16 mouse cellular contexts compared by ENCODE assay signal in the genomic region with DNA sequence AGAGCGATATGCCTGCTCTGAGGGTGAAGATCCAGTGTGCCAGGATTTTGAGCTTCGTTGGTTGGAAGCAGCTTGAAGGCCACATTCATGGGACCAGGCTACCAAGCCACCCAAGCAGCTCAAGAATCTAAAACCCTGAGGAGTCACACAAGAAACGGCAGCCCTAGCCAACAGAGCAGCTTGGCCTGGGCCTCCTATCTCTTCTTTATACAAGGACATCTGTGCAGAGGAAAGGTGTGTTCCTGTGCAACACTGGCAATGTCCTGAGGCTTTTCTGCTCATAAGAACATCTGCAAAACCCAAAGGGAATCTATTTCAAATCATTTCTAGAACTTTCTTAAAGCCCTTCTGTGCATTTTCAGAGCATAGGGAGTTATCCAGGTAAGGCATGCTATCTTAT.
"Had no signal": no experiment of that assay in that cellular context is flagged by ENCODE, and none has a peak within 500 bp of the region (broad histone marks: within the 10 kb centered on the region; RNA-seq: fewer than 3 reads in every experiment).

No protein-coding gene starts in this region.

- H3K27me3 ChIP-seq: limb, embryonic 12.5 days; lung, embryonic 15.5 days; midbrain, embryonic 15.5 days; neural tube, embryonic 12.5 days; stomach, embryonic 15.5 days had no signal

- DNase-seq: kidney, adult 11 months; kidney, adult 9 months; kidney, postnatal 36 days; layer of hippocampus, adult 9-11 months; layer of hippocampus, postnatal 36 days; lung, postnatal 14 days; retina, postnatal 1 day; right cerebral cortex, postnatal 14 days; thymus, postnatal 36 days had no signal

- H3K4me1 ChIP-seq: limb, embryonic 12.5 days; lung, embryonic 15.5 days; midbrain, embryonic 15.5 days; neural tube, embryonic 12.5 days; stomach, embryonic 15.5 days had no signal

- H3K4me3 ChIP-seq: limb, embryonic 12.5 days; lung, embryonic 15.5 days; midbrain, embryonic 15.5 days; neural tube, embryonic 12.5 days; stomach, embryonic 15.5 days had no signal

- H3K9me3 ChIP-seq: lung, embryonic 15.5 days; midbrain, embryonic 15.5 days; neural tube, embryonic 12.5 days; stomach, embryonic 15.5 days had no signal

- H3K9ac ChIP-seq: limb, embryonic 12.5 days; lung, embryonic 15.5 days; midbrain, embryonic 15.5 days; neural tube, embryonic 12.5 days; stomach, embryonic 15.5 days had no signal

- H3K36me3 ChIP-seq: limb, embryonic 12.5 days; lung, embryonic 15.5 days; midbrain, embryonic 15.5 days; neural tube, embryonic 12.5 days had no signal

- H3K27ac ChIP-seq: kidney, postnatal 0 days; limb, embryonic 12.5 days; lung, embryonic 15.5 days; macrophage; midbrain, embryonic 15.5 days; neural tube, embryonic 12.5 days; stomach, embryonic 15.5 days had no signal

- ATAC-seq: midbrain, embryonic 15.5 days had no signal

- H3K4me2 ChIP-seq: limb, embryonic 12.5 days; lung, embryonic 15.5 days; midbrain, embryonic 15.5 days; neural tube, embryonic 12.5 days; stomach, embryonic 15.5 days had no signal
